In the genomic region with DNA sequence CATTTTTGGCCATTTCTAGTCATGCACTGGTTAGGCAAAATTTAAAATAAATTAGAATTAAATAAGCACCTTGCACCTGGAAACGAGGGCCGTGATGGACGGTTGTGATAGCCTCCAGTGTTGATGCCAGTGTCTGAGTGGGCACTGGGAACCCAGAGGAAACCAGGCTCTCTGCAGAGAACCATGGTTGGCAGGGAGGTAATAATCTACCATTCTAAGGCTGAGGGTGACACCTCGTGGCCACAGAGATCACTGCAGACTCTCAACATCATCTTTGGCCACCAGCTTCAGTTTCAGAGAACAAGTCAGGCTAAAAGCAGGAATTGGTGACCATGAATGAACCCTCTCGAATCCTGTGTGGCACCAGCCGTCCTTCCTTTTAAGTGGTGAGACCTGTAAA, we compare ENCODE assay signal across 8 mouse cellular contexts. TPM values are rescaled to one million over a fixed set of nuclear protein-coding genes. Genes with fewer than 3 reads are reported as not detected.
A peak's percentile ranks its signal among the peaks of the same experiment; 100 is the strongest.
DNase-seq lines count a peak whose midpoint lies in the region; ATAC-seq lines count a peak whose summit lies in the region.

No protein-coding gene starts in this region.

- no peak overlapping the region for H3K4me3 ChIP-seq in heart, embryonic 11.5 days (ENCODE audit: low read depth, low read length)
- no peak overlapping the region for H3K4me3 ChIP-seq in embryonic facial prominence, embryonic 12.5 days

- intact Hi-C loops in heart, postnatal 36 days (cut with DNase I): loop anchor here (1.0 to 10.0 kb wide), 5 partner anchors 175 to 1221 kb away; no protein-coding TSS in a partner anchor

- H3K36me3 ChIP-seq in heart, embryonic 11.5 days (ENCODE audit: control insufficient read depth, insufficient read depth, low read length): no peaks in the 10 kb centered on the region
- H3K36me3 ChIP-seq in embryonic facial prominence, embryonic 12.5 days: no peaks in the 10 kb centered on the region

- no peak for ATAC-seq in heart, embryonic 11.5 days (replicated peaks; ENCODE audit: insufficient number of reproducible peaks, low FRiP score, low TSS enrichment)
- ATAC-seq in embryonic facial prominence, embryonic 12.5 days (ENCODE audit: insufficient number of reproducible peaks, insufficient read depth, low FRiP score, low TSS enrichment): 0 out of 2 replicates have a peak, but pooled peaks have one; percentile 60
- ATAC-seq in megakaryocyte-erythroid progenitor cell, adult 5-6 weeks (replicated peaks; ENCODE audit: low FRiP score, low TSS enrichment, poor library complexity, severe bottlenecking): peak; percentile 92

- no peaks in the 10 kb centered on the region for H3K9me3 ChIP-seq in heart, embryonic 11.5 days (replicated peaks; ENCODE audit: control insufficient read depth, low read length)
- H3K9me3 ChIP-seq in embryonic facial prominence, embryonic 12.5 days: no peaks in the 10 kb centered on the region

- H3K27me3 ChIP-seq in heart, embryonic 11.5 days (ENCODE audit: control insufficient read depth, insufficient read depth, low read length): no peaks in the 10 kb centered on the region
- no peaks in the 10 kb centered on the region for H3K27me3 ChIP-seq in embryonic facial prominence, embryonic 12.5 days

- no peak overlapping the region for H3K27ac ChIP-seq in heart, embryonic 11.5 days (ENCODE audit: low read depth, low read length)
- H3K27ac ChIP-seq in embryonic facial prominence, embryonic 12.5 days: no peak overlapping the region

- DNase-seq in heart, adult 8-10 months (ENCODE audit: low spot score): peak; percentile 50
- DNase-seq in adrenal gland, postnatal 25 days: peak; percentile 49
- DNase-seq in heart, postnatal 36 days: peak; percentile 54 to 74
- peak; percentile 60 to 91 for DNase-seq in layer of hippocampus, postnatal 25 days (ENCODE audit: extremely low spot score in 1 of 2, low spot score in 1 of 2)
- DNase-seq in right cerebral cortex, postnatal 36 days (ENCODE audit: low spot score in 2 of 2): peak; percentile 61 to 70

- no peak overlapping the region for H3K4me2 ChIP-seq in heart, embryonic 11.5 days
- no peak overlapping the region for H3K4me2 ChIP-seq in embryonic facial prominence, embryonic 12.5 days (replicated peaks)

- H3K4me1 ChIP-seq in heart, embryonic 11.5 days (ENCODE audit: control insufficient read depth, insufficient read depth, low read length): no peaks in the 10 kb centered on the region
- no peaks in the 10 kb centered on the region for H3K4me1 ChIP-seq in embryonic facial prominence, embryonic 12.5 days

- H3K9ac ChIP-seq in heart, embryonic 11.5 days (ENCODE audit: low read depth, low read length): no peak overlapping the region
- no peak overlapping the region for H3K9ac ChIP-seq in embryonic facial prominence, embryonic 12.5 days

- 15% methylated on average over 6 of the region's 6 CpGs for WGBS in heart, embryonic 11.5 days (ENCODE audit: insufficient replicate concordance)
- WGBS in embryonic facial prominence, embryonic 12.5 days: 23% methylated on average over 6 of the region's 6 CpGs

RNA-seq across cellular contexts. Expression of a gene that starts 54.5 kb away (rescaled TPM):
- 10 to 100 TPM; 36.9 to 46.5 (median 44.0) TPM for total RNA-seq in heart, adult 8-10 months (2022)
- polyA plus RNA-seq in heart, embryonic 11.5 days (2014; fragmentation: Nextera tagmentation; extraction: Ambion mirVana): 65.9 and 70.4 TPM in 2 replicates
- total RNA-seq in adrenal gland, postnatal 25 days (2021): 74.9 and 90.0 TPM in 2 replicates
- 47.9 and 49.4 TPM in 2 replicates for polyA plus RNA-seq in embryonic facial prominence, embryonic 12.5 days (2016; fragmentation: Nextera tagmentation; extraction: Ambion mirVana)
- total RNA-seq in heart, postnatal 36 days (2021): 10 to 100 TPM; 36.9 to 43.4 TPM
- 10 to 100 TPM; 86.1 to 98.7 TPM for total RNA-seq in layer of hippocampus, postnatal 25 days (2021)
- 6.6 and 13.3 TPM in 2 replicates for total RNA-seq in megakaryocyte-erythroid progenitor cell, adult 5-6 weeks (2014; fragmentation: Nextera tagmentation)
- 11.1 and 27.8 TPM in 2 replicates for total RNA-seq in megakaryocyte-erythroid progenitor cell, adult 5-6 weeks (2017)
